Mouse (Mus musculus) thymus, adult 2 months (tissue): Measurements from ENCODE around the gene Gsdmc3.
"Not testable (repeated sequence)": the region's sequence is repeated elsewhere in the genome, so short reads cannot be mapped to it uniquely, and the experiment has no call there.

Experiments used
- CTCF ChIP-seq: fragments of 200-500 bp; IDR thresholded peaks from 2 replicates; pipeline ENCODE4 v1.5.1; 2012; ENCODE audit warnings: mild to moderate bottlenecking, control low read depth, low read length, moderate library complexity, borderline replicate concordance; ENCODE audit not compliant: control insufficient read depth, poor library complexity, insufficient read depth; ENCODE audit errors: extremely low read depth
- POLR2A ChIP-seq: fragments of 200-500 bp; IDR thresholded peaks from 2 replicates; pipeline ENCODE4 v1.6.1; 2012; ENCODE audit warnings: mild to moderate bottlenecking, low read length, control low read depth, moderate library complexity; ENCODE audit not compliant: control insufficient read depth, poor library complexity, insufficient read depth; ENCODE audit errors: extremely low read depth

GRCm38 (mm10) chr15:63895560-63896353 is 17.4 kb upstream of the Gsdmc3 start:
- not testable (repeated sequence) for TF ChIP-seq CTCF, POLR2A
